Mouse (Mus musculus) liver, embryonic 14.5 days (tissue): ENCODE measurements around the gene Kidins220. TPM values are rescaled to one million over a fixed set of nuclear protein-coding genes. Genes with fewer than 3 reads are reported as not detected.

Experiments used
- ATAC-seq: fragments of 200-750 bp; cut with Nextera tagmentation; 2 replicates; pipeline ENCODE4 v1.8.0; 2017; ENCODE audit warnings: moderate number of reproducible peaks, mild to moderate bottlenecking, moderate library complexity; ENCODE audit not compliant: insufficient read depth
- DNase-seq, 3 experiments: peaks; one replicate each; pipeline ENCODE4 v3.0.0-alpha.2; 2012 to 2013; ENCODE audit warnings: low read depth in 3 of 3, low spot score in 3 of 3
- H3K27ac ChIP-seq: fragments of 300-500 bp; sonication (generic); 2 replicates; pipeline ENCODE4 v1.5.1; 2014; ENCODE audit warnings: moderate library complexity, mild to moderate bottlenecking, control low read depth, inconsistent platforms
- H3K27me3 ChIP-seq: fragments of 300-500 bp; sonication (generic); 2 replicates; pipeline ENCODE4 v1.6.1; 2014; ENCODE audit warnings: mild to moderate bottlenecking, low read length, moderate library complexity; ENCODE audit not compliant: control insufficient read depth, insufficient read depth
- H3K36me3 ChIP-seq: fragments of 300-500 bp; sonication (generic); replicated peaks from 2 replicates; pipeline ENCODE4 v1.6.1; 2014; ENCODE audit warnings: low read depth; ENCODE audit not compliant: control insufficient read depth, insufficient read depth
- H3K4me1 ChIP-seq, 2 experiments: fragments of 200-500 bp in 1 of 2; fragments of 300-500 bp in 1 of 2; sonication (generic) in 1 of 2; replicated peaks; 2 replicates each; pipeline ENCODE4 v1.6.1; 2012 to 2014; ENCODE audit warnings: antibody characterized with exemption in 1 of 2, inconsistent platforms in 1 of 2, low read length in 1 of 2; ENCODE audit not compliant: control insufficient read depth in 2 of 2, insufficient read depth in 2 of 2
- H3K4me2 ChIP-seq: fragments of 300-500 bp; sonication (generic); 2 replicates; pipeline ENCODE4 v1.6.1; 2014; ENCODE audit warnings: low read depth, mild to moderate bottlenecking, control low read depth, moderate library complexity
- H3K4me3 ChIP-seq, 2 experiments: fragments of 200-500 bp in 1 of 2; fragments of 300-500 bp in 1 of 2; sonication (generic) in 1 of 2; 2 replicates each; pipeline ENCODE4 v1.5.1; 2012 to 2014; ENCODE audit warnings: low read depth in 2 of 2, low read length in 2 of 2, mild to moderate bottlenecking in 2 of 2, control low read depth in 1 of 2, inconsistent platforms in 1 of 2, moderate library complexity in 1 of 2; ENCODE audit not compliant: insufficient read depth in 1 of 2
- H3K9ac ChIP-seq: fragments of 300-500 bp; sonication (generic); replicated peaks from 2 replicates; pipeline ENCODE4 v1.6.1; 2014; ENCODE audit warnings: mild to moderate bottlenecking, control low read depth, moderate library complexity
- H3K9me3 ChIP-seq: fragments of 300-500 bp; sonication (generic); 2 replicates; pipeline ENCODE4 v1.6.1; 2016; ENCODE audit warnings: low read length, mixed read lengths; ENCODE audit not compliant: control insufficient read depth
- CTCF ChIP-seq: IDR thresholded peaks from 2 replicates; pipeline ENCODE4 v1.5.1; 2016; ENCODE audit warnings: antibody characterized with exemption, low read depth, control low read depth
- EP300 ChIP-seq: IDR thresholded peaks from 2 replicates; pipeline ENCODE4 v1.6.1; 2016; ENCODE audit warnings: antibody characterized with exemption, low read depth
- WGBS: fragments of 180-500 bp; shearing (Covaris S2); extraction: QIAGEN DNeasy Blood & Tissue Kit; methylation state at CpG from one replicate; pipeline ENCODE4 v1.1.7; 2014; ENCODE audit not compliant: insufficient replicate concordance; 5-methylcytosine and 5-hydroxymethylcytosine counted together
- polyA plus RNA-seq, 2 experiments: library from polyadenylated mRNA; depleted of rRNA in 1 of 2; stranded (reverse) in 1 of 2; unstranded in 1 of 2; fragments of >200 nt; fragmentation: Nextera tagmentation in 1 of 2; extraction: Ambion mirVana in 1 of 2; gene quantifications; 2 replicates each; pipeline versions ENCODE4 v1.2.1 to v1.2.3; 2012 to 2014

Kidins220 gene
- polyA plus RNA-seq, 2 experiments = 7.9 to 9.4 TPM

GRCm38 (mm10) chr12:24939372-24939771 lies 35.4 kb upstream of the Kidins220 start:
- DNase-seq (peak in 2 of 3 experiments; percentile 68 to 76), ATAC-seq (no peak)
- Histone ChIP-seq H3K36me3 (no peaks in the 10 kb centered on the region), H3K27ac (no peak overlapping the region), H3K4me2 (no peak overlapping the region), H3K4me1 (peaks cover 21 to 31% of the 10 kb centered on the region in 2 experiments), H3K9me3 (no peaks in the 10 kb centered on the region), H3K4me3 (no peak overlapping the region), H3K27me3 (no peaks in the 10 kb centered on the region), H3K9ac (no peak overlapping the region)
- 55% methylated on average over 8 of the region's 8 CpGs for WGBS
- TF ChIP-seq EP300 = no peak
- TF ChIP-seq CTCF = no peak

DNA sequence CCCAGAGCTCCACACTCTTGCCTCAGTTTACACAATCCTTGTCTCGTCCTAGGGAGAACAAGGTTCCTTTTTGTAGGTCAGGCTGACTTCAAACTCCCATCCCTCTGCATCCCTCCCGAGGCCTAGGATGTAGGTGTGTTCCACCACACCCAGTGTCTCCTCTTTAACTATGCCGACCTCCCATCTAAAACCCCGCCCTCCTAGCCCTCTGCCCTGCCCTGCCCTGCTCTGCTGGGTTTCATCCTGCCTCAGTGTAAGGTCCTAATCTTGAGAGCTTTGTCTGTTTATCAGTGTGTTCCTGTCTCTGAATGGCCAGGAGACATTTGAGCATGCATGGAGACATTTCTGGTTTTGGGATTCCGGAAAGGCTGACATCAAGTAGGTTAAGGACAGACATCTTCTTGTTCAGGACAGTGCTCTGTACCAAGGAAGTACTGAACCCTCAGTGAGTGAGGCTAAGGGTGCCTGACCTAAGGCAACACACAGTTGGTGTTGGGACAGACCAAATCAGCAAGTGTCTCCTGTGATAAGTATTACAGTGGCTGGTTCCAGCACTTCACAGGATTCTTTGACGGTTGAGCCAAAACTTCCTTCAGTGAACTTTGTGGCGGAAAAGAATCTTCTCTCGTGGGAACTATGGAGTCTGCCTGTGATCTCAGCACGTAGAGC lies 32.0 kb upstream of the Kidins220 start:
- Histone ChIP-seq H3K4me2 (peak overlapping the region; percentile 39), H3K4me3 (no peak overlapping the region), H3K9me3 (no peaks in the 10 kb centered on the region), H3K36me3 (no peaks in the 10 kb centered on the region), H3K27ac (peak overlapping the region; percentile 64), H3K4me1 (peaks cover 17 to 27% of the 10 kb centered on the region in 2 experiments), H3K27me3 (no peaks in the 10 kb centered on the region), H3K9ac (no peak overlapping the region)
- ATAC-seq (peak; percentile 94), DNase-seq (peak; percentile 49 to 59 (median 52))
- TF ChIP-seq EP300 (peak; percentile 15; the same call in 1 of the 2 replicates), CTCF (no peak)
- WGBS = 42% methylated on average over 9 of the region's 9 CpGs

DNA sequence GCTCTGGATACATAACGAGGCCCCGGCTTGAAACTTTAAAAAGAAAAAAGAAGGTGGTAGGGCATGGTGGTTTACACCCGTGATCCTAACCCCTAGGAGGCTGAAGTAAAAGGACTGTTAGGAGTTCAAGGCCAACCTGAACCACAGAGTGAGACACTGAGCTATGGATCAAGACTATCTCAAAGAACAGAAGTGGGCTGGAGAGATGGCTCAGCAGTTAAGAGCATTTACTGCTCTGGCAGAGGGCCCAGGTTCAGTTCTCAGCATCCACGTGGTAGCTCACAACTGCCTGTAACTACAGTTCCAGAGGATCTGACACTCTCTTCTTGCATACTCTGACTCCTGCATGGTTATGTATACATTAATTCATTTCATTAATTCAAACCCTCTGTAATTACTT lies 31.3 kb upstream of the Kidins220 start:
- ATAC-seq (peak; percentile 58; the same call in 1 of the 2 replicates), DNase-seq (peak in 2 of 3 experiments; percentile 32 to 37)
- Histone ChIP-seq H3K27me3 (no peaks in the 10 kb centered on the region), H3K4me2 (no peak overlapping the region), H3K27ac (peak overlapping the region; percentile 0), H3K4me3 (no peak overlapping the region), H3K9me3 (no peaks in the 10 kb centered on the region), H3K9ac (no peak overlapping the region), H3K4me1 (peaks cover 17 to 27% of the 10 kb centered on the region in 2 experiments), H3K36me3 (no peaks in the 10 kb centered on the region)
- 41% methylated on average over 4 of the region's 4 CpGs for WGBS
- TF ChIP-seq EP300 = peak; percentile 58
- no peak for TF ChIP-seq CTCF

- Histone ChIP-seq H3K9me3 (no peaks in the 10 kb centered on the region), H3K36me3 (no peaks in the 10 kb centered on the region), H3K27ac (no peak overlapping the region), H3K4me3 (no peak overlapping the region), H3K9ac (no peak overlapping the region), H3K4me1 (peaks cover 17 to 22% of the 10 kb centered on the region in 2 experiments), H3K27me3 (no peaks in the 10 kb centered on the region), H3K4me2 (no peak overlapping the region)
- 79% methylated on average over 7 of the region's 7 CpGs for WGBS
- no peak for DNase-seq
- ATAC-seq = no peak
- TF ChIP-seq CTCF = no peak
Observed at GRCm38 (mm10) chr12:24944597-24944996, 30.1 kb upstream of the Kidins220 start.

DNA sequence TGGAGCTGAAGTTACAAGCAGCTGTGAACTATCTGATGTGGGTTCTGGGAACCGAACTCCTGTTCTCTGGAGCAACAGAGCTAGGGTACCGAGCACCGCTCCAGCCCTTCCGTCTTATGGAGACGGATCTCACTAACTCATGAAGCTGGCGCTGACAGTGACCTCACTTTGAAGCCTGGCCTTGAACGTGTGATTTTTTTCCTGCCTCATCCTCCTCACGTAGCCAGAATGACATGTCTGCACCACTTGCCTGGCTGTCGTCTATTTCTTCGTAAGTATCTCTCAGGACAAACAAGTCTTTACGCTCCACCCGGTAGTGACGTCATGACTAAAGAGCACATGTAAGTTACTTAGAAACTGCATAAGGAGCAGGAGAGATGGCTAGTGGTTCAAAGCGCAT lies 27.7 kb upstream of the Kidins220 start:
- DNase-seq (no peak), ATAC-seq (no peak)
- H3K9me3 ChIP-seq = no peaks in the 10 kb centered on the region
- TF ChIP-seq EP300 (no peak), CTCF (no peak)
- H3K36me3 ChIP-seq = no peaks in the 10 kb centered on the region
- H3K27me3 ChIP-seq = no peaks in the 10 kb centered on the region
- H3K4me2 ChIP-seq = no peak overlapping the region
- H3K4me1 ChIP-seq = peaks cover 17 to 18% of the 10 kb centered on the region in 2 experiments
- H3K27ac ChIP-seq = no peak overlapping the region
- no peak overlapping the region for H3K4me3 ChIP-seq
- 88% methylated on average over 14 of the region's 14 CpGs for WGBS
- no peak overlapping the region for H3K9ac ChIP-seq
